7 mouse cellular contexts compared by ENCODE assay signal in genomic region chrX:140503905-140504304, GRCm38 (mm10). TPM values are rescaled to one million over a fixed set of nuclear protein-coding genes. Genes with fewer than 3 reads are reported as not detected.
DNase-seq lines count a peak whose midpoint lies in the region; ATAC-seq and TF ChIP-seq lines count a peak whose summit lies in the region.

No protein-coding gene starts in this region.

- H3K4me1 ChIP-seq in ES-E14 (ENCODE audit: control insufficient read depth in 2 of 2, insufficient read depth in 2 of 2, low read length in 2 of 2, poor library complexity in 1 of 2), result peaks cover 0 to 5% of the 10 kb centered on the region in 2 experiments; a peak in 1 of 4 replicates
- H3K4me1 ChIP-seq in heart, adult 2 months (ENCODE audit: control insufficient read depth, insufficient read depth, low read length), result peaks cover 10% of the 10 kb centered on the region
- H3K4me1 ChIP-seq in lung, embryonic 15.5 days, result 0 out of 2 replicates have a peak, but pooled peaks cover 3% of the 10 kb centered on the region

- H3K36me3 ChIP-seq in ES-E14 (ENCODE audit: control insufficient read depth, insufficient read depth, low read length, poor library complexity, severe bottlenecking), result no peaks in the 10 kb centered on the region
- H3K36me3 ChIP-seq in heart, adult 2 months (ENCODE audit: control insufficient read depth, insufficient read depth, low read length), result no peaks in the 10 kb centered on the region
- H3K36me3 ChIP-seq in lung, embryonic 15.5 days, result no peaks in the 10 kb centered on the region

- whole genome bisulfite sequencing in heart, adult 2 months, result 17% methylated on average over 7 of the region's 7 CpGs
- 17% methylated on average over 7 of the region's 7 CpGs for WGBS in lung, embryonic 15.5 days

- no peak for TF ChIP-seq POLR2A in heart, adult 2 months (IDR thresholded peaks at IDR 0.05; ENCODE audit: insufficient read depth, low read depth, low read length)

- H3K4me2 ChIP-seq in lung, embryonic 15.5 days, result no peak overlapping the region

- in situ Hi-C loops in ES-E14 (cut with MboI; ENCODE audit: low sequenced_read_pairs in 2 of 2, unreplicated experiment in 2 of 2), result no loop called here

- H3K4me3 ChIP-seq in ES-E14 (ENCODE audit: insufficient read depth in 1 of 2, low read depth in 1 of 2, low read length in 2 of 2, poor library complexity in 1 of 2, severe bottlenecking in 1 of 2), result no peak overlapping the region
- H3K4me3 ChIP-seq in heart, adult 2 months, result no peak overlapping the region
- no peak overlapping the region for H3K4me3 ChIP-seq in lung, embryonic 15.5 days

- no peaks in the 10 kb centered on the region for H3K27me3 ChIP-seq in heart, adult 2 months (ENCODE audit: control insufficient read depth, insufficient read depth, low read length)
- no peaks in the 10 kb centered on the region for H3K27me3 ChIP-seq in lung, embryonic 15.5 days

- H3K79me2 ChIP-seq in heart, adult 2 months (replicated peaks; ENCODE audit: control insufficient read depth, insufficient read depth, low read length), result no peaks in the 10 kb centered on the region

- intact Hi-C loops in heart, adult 2 months (cut with DNase I), result loop anchor here (1.0 kb wide), 1 partner anchor 39 kb away; no protein-coding TSS in a partner anchor

- H3K9ac ChIP-seq in ES-E14 (ENCODE audit: insufficient read depth, low read depth, low read length, poor library complexity, severe bottlenecking), result no peak overlapping the region
- H3K9ac ChIP-seq in heart, adult 2 months (ENCODE audit: low read depth, low read length), result no peak overlapping the region
- no peak overlapping the region for H3K9ac ChIP-seq in lung, embryonic 15.5 days

- H3K9me3 ChIP-seq in ES-E14 (ENCODE audit: control insufficient read depth, insufficient read depth, low read depth, low read length), result no peaks in the 10 kb centered on the region
- no peaks in the 10 kb centered on the region for H3K9me3 ChIP-seq in lung, embryonic 15.5 days

- H3K27ac ChIP-seq in ES-E14 (ENCODE audit: insufficient read depth, low read depth, low read length, poor library complexity, severe bottlenecking), result no peak overlapping the region
- H3K27ac ChIP-seq in heart, adult 2 months, result peak overlapping the region; percentile 31
- H3K27ac ChIP-seq in lung, embryonic 15.5 days, result no peak overlapping the region

- TF ChIP-seq CTCF in heart, adult 2 months (IDR thresholded peaks at IDR 0.05), result peak; percentile 84

- ATAC-seq in lung, embryonic 15.5 days (ENCODE audit: borderline replicate concordance, extremely low read depth, low FRiP score, low TSS enrichment), result peak; percentile 75; the same call in 1 of the 2 replicates

- peak; percentile 79 to 83 for DNase-seq in B cell, adult 2 months
- DNase-seq in ES-E14 (ENCODE audit: low read depth, low spot score), result no peak
- peak; percentile 36 to 61 for DNase-seq in cerebellum, adult 18-20 months
- peak; percentile 67 to 74 for DNase-seq in heart, adult 2 months
- DNase-seq in kidney, postnatal 10 days, result peak; percentile 77
- DNase-seq in right cerebral cortex, postnatal 4 days, result peak; percentile 25

- no peak for TF ChIP-seq EP300 in heart, adult 2 months (IDR thresholded peaks at IDR 0.05; ENCODE audit: insufficient read depth, low read depth, low read length)

TF ChIP-seq in ES-E14, 5 proteins besides CTCF, POLR2A, EP300 and RAD21:
- TF ChIP-seq MAFK (IDR thresholded peaks at IDR 0.05; ENCODE audit: insufficient read depth, low read depth, low read length), result 0 out of 2 replicates have a peak, but pooled peaks have one; percentile 36
- no peak for TF ChIP-seq ZC3H11A (IDR thresholded peaks at IDR 0.05; ENCODE audit: borderline replicate concordance, low read depth, low read length)

RNA-seq across cellular contexts. Expression of gene Prps1, which starts 47.5 kb away (rescaled TPM):
- 66.2 and 67.2 TPM in 2 replicates for total RNA-seq in ES-E14 (2012; rRNA removed)
- 10 to 100 TPM; 24.5 to 28.0 TPM for total RNA-seq in heart, adult 2 months (2021)
- 14.9 and 23.4 TPM in 2 replicates for polyA plus RNA-seq in heart, adult 2 months (2012; rRNA removed)
- 38.1 and 41.1 TPM in 2 replicates for polyA plus RNA-seq in lung, embryonic 15.5 days (2015; fragmentation: Nextera tagmentation; extraction: Ambion mirVana)
